Mouse (Mus musculus): Measurements from ENCODE around the gene Acy3. TPM values are rescaled to one million over a fixed set of nuclear protein-coding genes. Genes with fewer than 3 reads are reported as not detected.
A peak's percentile ranks its signal among the peaks of the same experiment; 100 is the strongest.
"Not testable (repeated sequence)": the region's sequence is repeated elsewhere in the genome, so short reads cannot be mapped to it uniquely, and the experiment has no call there.

Acy3 gene
- polyA plus RNA-seq, 1 experiment from 2014 or later: 9.9 TPM

GRCm38 (mm10) chr19:4033742-4034141 lies 47.4 kb downstream of the Acy3 start:
- 48% methylated on average over 5 of the region's 5 CpGs for WGBS
- no peaks in the 10 kb centered on the region for H3K4me1 ChIP-seq (replicated peaks; ENCODE audit: control insufficient read depth, insufficient read depth)
- no peak overlapping the region for H3K4me2 ChIP-seq (replicated peaks; ENCODE audit: low read depth)
- H3K4me3 ChIP-seq (ENCODE audit: low read depth, low read length): no peak overlapping the region
- DNase-seq (ENCODE audit: low spot score) (no peak), ATAC-seq (ENCODE audit: low FRiP score, low TSS enrichment) (no peak)
- peak overlapping the region; percentile 30; the same call in 1 of the 2 replicates for H3K27ac ChIP-seq (replicated peaks)
- no peaks in the 10 kb centered on the region for H3K36me3 ChIP-seq (ENCODE audit: control insufficient read depth, insufficient read depth, low read length)
- no peaks in the 10 kb centered on the region for H3K9me3 ChIP-seq (ENCODE audit: control insufficient read depth, low read length)
- H3K27me3 ChIP-seq (ENCODE audit: control insufficient read depth, insufficient read depth, low read length): no peaks in the 10 kb centered on the region
- TF ChIP-seq EP300 (optimal IDR thresholded peaks at IDR 0.05) (no peak), CTCF (IDR thresholded peaks at IDR 0.05; ENCODE audit: low read depth) (no peak)
- H3K9ac ChIP-seq (ENCODE audit: low read length): no peak overlapping the region

- DNase-seq (ENCODE audit: low spot score): peak; percentile 75
- 60% methylated on average over 12 of the region's 12 CpGs for WGBS
- H3K9me3 ChIP-seq (ENCODE audit: control insufficient read depth, low read length): no peaks in the 10 kb centered on the region
- H3K4me1 ChIP-seq (replicated peaks; ENCODE audit: control insufficient read depth, insufficient read depth): no peaks in the 10 kb centered on the region
- H3K9ac ChIP-seq (ENCODE audit: low read length): 0 out of 2 replicates have a peak overlapping the region, but pooled peaks have one; percentile 38
- peak; percentile 82 for ATAC-seq (ENCODE audit: low FRiP score, low TSS enrichment)
- no peaks in the 10 kb centered on the region for H3K27me3 ChIP-seq (ENCODE audit: control insufficient read depth, insufficient read depth, low read length)
- TF ChIP-seq EP300 (optimal IDR thresholded peaks at IDR 0.05): no peak
- TF ChIP-seq CTCF (IDR thresholded peaks at IDR 0.05; ENCODE audit: low read depth): no peak
- H3K27ac ChIP-seq (replicated peaks): 0 out of 2 replicates have a peak overlapping the region, but pooled peaks have one; percentile 24
- no peaks in the 10 kb centered on the region for H3K36me3 ChIP-seq (ENCODE audit: control insufficient read depth, insufficient read depth, low read length)
- peak overlapping the region; percentile 18 for H3K4me2 ChIP-seq (replicated peaks; ENCODE audit: low read depth)
- no peak overlapping the region for H3K4me3 ChIP-seq (ENCODE audit: low read depth, low read length)
Measured at GRCm38 (mm10) chr19:4036327-4037045, 50.1 kb downstream of the Acy3 start.

- peak; percentile 13; the same call in 1 of the 2 replicates for ATAC-seq (ENCODE audit: low FRiP score, low TSS enrichment)
- 19% methylated on average over 7 of the region's 8 CpGs for WGBS
Measured at GRCm38 (mm10) chr19:4037154-4037787, 50.9 kb downstream of the Acy3 start.

GRCm38 (mm10) chr19:4037788-4038232 lies 51.4 kb downstream of the Acy3 start, which contains the start of gene Gstp1:
Gene Gstp1, minus strand, starts transcription at chr19:4037985.
- ATAC-seq (ENCODE audit: low FRiP score, low TSS enrichment): peak; percentile 70
- Histone ChIP-seq H3K27ac (replicated peaks) (peak within 1 kb of the TSS; percentile 88), H3K4me2 (replicated peaks; ENCODE audit: low read depth) (peak within 1 kb of the TSS; percentile 74), H3K36me3 (ENCODE audit: control insufficient read depth, insufficient read depth, low read length) (no peaks in the 10 kb centered on the region), H3K9me3 (ENCODE audit: control insufficient read depth, low read length) (no peaks in the 10 kb centered on the region), H3K4me3 (ENCODE audit: low read depth, low read length) (peak within 1 kb of the TSS; percentile 64), H3K9ac (ENCODE audit: low read length) (peak within 1 kb of the TSS; percentile 80), H3K4me1 (replicated peaks; ENCODE audit: control insufficient read depth, insufficient read depth) (no peaks in the 10 kb centered on the region), H3K27me3 (ENCODE audit: control insufficient read depth, insufficient read depth, low read length) (no peaks in the 10 kb centered on the region)
- TF ChIP-seq EP300 (optimal IDR thresholded peaks at IDR 0.05) (no peak), CTCF (IDR thresholded peaks at IDR 0.05; ENCODE audit: low read depth) (peak; percentile 63)
- peak; percentile 89 for DNase-seq (ENCODE audit: low spot score)
- WGBS: under 1% methylated on average over 25 of the region's 26 CpGs

More at GRCm38 (mm10) chr19:4037154-4037787, 50.9 kb downstream of the Acy3 start:
- H3K36me3 ChIP-seq (ENCODE audit: control insufficient read depth, insufficient read depth, low read length); H3K27me3 ChIP-seq (ENCODE audit: control insufficient read depth, insufficient read depth, low read length); H3K9me3 ChIP-seq (ENCODE audit: control insufficient read depth, low read length); H3K4me1 ChIP-seq (replicated peaks; ENCODE audit: control insufficient read depth, insufficient read depth); DNase-seq (ENCODE audit: low spot score): not testable (repeated sequence)
- peak overlapping the region; percentile 64 for H3K4me3 ChIP-seq (ENCODE audit: low read depth, low read length)
- peak overlapping the region; percentile 80 for H3K9ac ChIP-seq (ENCODE audit: low read length)
- H3K4me2 ChIP-seq (replicated peaks; ENCODE audit: low read depth): peak overlapping the region; percentile 74
- H3K27ac ChIP-seq (replicated peaks): peak overlapping the region; percentile 88

Other genes starting within 250 kb of the Acy3 start
- gene Kmt5b, start 219.1 kb upstream of the Acy3 start, polyA plus RNA-seq (2015; fragmentation: Nextera tagmentation; extraction: Ambion mirVana): 11.6 and 12.4 TPM in 2 replicates
- 21.2 and 24.2 TPM in 2 replicates for gene Chka, start 134.8 kb upstream of the Acy3 start, polyA plus RNA-seq (2015; fragmentation: Nextera tagmentation; extraction: Ambion mirVana)
- 17.4 and 21.8 TPM in 2 replicates for gene Tcirg1, start 79.4 kb upstream of the Acy3 start, polyA plus RNA-seq (2015; fragmentation: Nextera tagmentation; extraction: Ambion mirVana)
- 277 and 284 TPM in 2 replicates for gene Ndufs8, start 73.8 kb upstream of the Acy3 start, polyA plus RNA-seq (2015; fragmentation: Nextera tagmentation; extraction: Ambion mirVana)
- 1.8 and 2.2 TPM in 2 replicates for gene Aldh3b1, start 56.8 kb upstream of the Acy3 start, polyA plus RNA-seq (2015; fragmentation: Nextera tagmentation; extraction: Ambion mirVana)
- gene Unc93b1, start 51.4 kb upstream of the Acy3 start, polyA plus RNA-seq (2015; fragmentation: Nextera tagmentation; extraction: Ambion mirVana): 17.4 and 19.7 TPM in 2 replicates
- gene Aldh3b3, start 27.9 kb upstream of the Acy3 start, polyA plus RNA-seq (2015; fragmentation: Nextera tagmentation; extraction: Ambion mirVana): 1.1 TPM in 2 replicates
- gene Aldh3b2, start 14.2 kb upstream of the Acy3 start, polyA plus RNA-seq (2015; fragmentation: Nextera tagmentation; extraction: Ambion mirVana): 75.8 and 84.1 TPM in 2 replicates
- 0.05 TPM in 1 of 2 replicates, not detected in the other for gene Tbx10, start 6.2 kb downstream of the Acy3 start, polyA plus RNA-seq (2015; fragmentation: Nextera tagmentation; extraction: Ambion mirVana)
- 39.3 and 40.7 TPM in 2 replicates for gene Nudt8, start 14.0 kb downstream of the Acy3 start, polyA plus RNA-seq (2015; fragmentation: Nextera tagmentation; extraction: Ambion mirVana)
- gene Gm49405, start 14.1 kb downstream of the Acy3 start, polyA plus RNA-seq (2015; fragmentation: Nextera tagmentation; extraction: Ambion mirVana): 1.1 and 1.3 TPM in 2 replicates
- gene Doc2g, start 16.7 kb downstream of the Acy3 start, polyA plus RNA-seq (2015; fragmentation: Nextera tagmentation; extraction: Ambion mirVana): 1.2 and 1.7 TPM in 2 replicates
- 213 and 216 TPM in 2 replicates for gene Ndufv1, start 26.2 kb downstream of the Acy3 start, polyA plus RNA-seq (2015; fragmentation: Nextera tagmentation; extraction: Ambion mirVana)
- gene Gstp1, start 51.4 kb downstream of the Acy3 start, polyA plus RNA-seq (2015; fragmentation: Nextera tagmentation; extraction: Ambion mirVana): 1,012 and 1,081 TPM in 2 replicates
- gene Gstp2, start 59.5 kb downstream of the Acy3 start, polyA plus RNA-seq (2015; fragmentation: Nextera tagmentation; extraction: Ambion mirVana): 85.2 and 93.1 TPM in 2 replicates
- gene Gstp3, start 73.0 kb downstream of the Acy3 start, polyA plus RNA-seq (2015; fragmentation: Nextera tagmentation; extraction: Ambion mirVana): 7.1 and 9.7 TPM in 2 replicates
- not detected in 2 replicates for gene Cabp2, start 95.0 kb downstream of the Acy3 start, polyA plus RNA-seq (2015; fragmentation: Nextera tagmentation; extraction: Ambion mirVana)
- 129 and 134 TPM in 2 replicates for gene Cdk2ap2, start 110.6 kb downstream of the Acy3 start, polyA plus RNA-seq (2015; fragmentation: Nextera tagmentation; extraction: Ambion mirVana)
- 8.3 and 11.2 TPM in 2 replicates for gene Pitpnm1, start 113.4 kb downstream of the Acy3 start, polyA plus RNA-seq (2015; fragmentation: Nextera tagmentation; extraction: Ambion mirVana)
- 47.0 and 48.0 TPM in 2 replicates for gene Aip, start 139.3 kb downstream of the Acy3 start, polyA plus RNA-seq (2015; fragmentation: Nextera tagmentation; extraction: Ambion mirVana)
- gene Gpr152, start 153.2 kb downstream of the Acy3 start, polyA plus RNA-seq (2015; fragmentation: Nextera tagmentation; extraction: Ambion mirVana): 0.02 TPM in 1 of 2 replicates, not detected in the other
- 0.05 TPM in 1 of 2 replicates, not detected in the other for gene Cabp4, start 157.5 kb downstream of the Acy3 start, polyA plus RNA-seq (2015; fragmentation: Nextera tagmentation; extraction: Ambion mirVana)
- 127 and 133 TPM in 2 replicates for gene Coro1b, start 162.0 kb downstream of the Acy3 start, polyA plus RNA-seq (2015; fragmentation: Nextera tagmentation; extraction: Ambion mirVana)
- 1.1 and 1.3 TPM in 2 replicates for gene Ptprcap, start 167.0 kb downstream of the Acy3 start, polyA plus RNA-seq (2015; fragmentation: Nextera tagmentation; extraction: Ambion mirVana)
- gene Rps6kb2, start 176.8 kb downstream of the Acy3 start, polyA plus RNA-seq (2015; fragmentation: Nextera tagmentation; extraction: Ambion mirVana): 41.1 and 49.3 TPM in 2 replicates
- gene Carns1, start 188.9 kb downstream of the Acy3 start, polyA plus RNA-seq (2015; fragmentation: Nextera tagmentation; extraction: Ambion mirVana): 1.5 TPM in 2 replicates
- gene Tbc1d10c, start 204.7 kb downstream of the Acy3 start, polyA plus RNA-seq (2015; fragmentation: Nextera tagmentation; extraction: Ambion mirVana): 2.3 and 2.9 TPM in 2 replicates
- 497 and 506 TPM in 2 replicates for gene Ppp1ca, start 205.5 kb downstream of the Acy3 start, polyA plus RNA-seq (2015; fragmentation: Nextera tagmentation; extraction: Ambion mirVana)
- 11.0 and 11.3 TPM in 2 replicates for gene Rad9a, start 215.1 kb downstream of the Acy3 start, polyA plus RNA-seq (2015; fragmentation: Nextera tagmentation; extraction: Ambion mirVana)
- 3.2 and 3.6 TPM in 2 replicates for gene Clcf1, start 227.7 kb downstream of the Acy3 start, polyA plus RNA-seq (2015; fragmentation: Nextera tagmentation; extraction: Ambion mirVana)
- not detected in 2 replicates for gene AC109138.7, start 227.8 kb downstream of the Acy3 start, polyA plus RNA-seq (2015; fragmentation: Nextera tagmentation; extraction: Ambion mirVana)
- gene Pold4, start 245.3 kb downstream of the Acy3 start, polyA plus RNA-seq (2015; fragmentation: Nextera tagmentation; extraction: Ambion mirVana): 42.8 and 45.0 TPM in 2 replicates

Measured in stomach, postnatal 0 days (tissue).